Mouse (Mus musculus): ENCODE measurements around the gene Gm20388. TPM values are rescaled to one million over a fixed set of nuclear protein-coding genes. Genes with fewer than 3 reads are reported as not detected.

Gene Gm20388
- total RNA-seq, 2 experiments from 2014 or later: 2.2 to 7.6 TPM

DNA sequence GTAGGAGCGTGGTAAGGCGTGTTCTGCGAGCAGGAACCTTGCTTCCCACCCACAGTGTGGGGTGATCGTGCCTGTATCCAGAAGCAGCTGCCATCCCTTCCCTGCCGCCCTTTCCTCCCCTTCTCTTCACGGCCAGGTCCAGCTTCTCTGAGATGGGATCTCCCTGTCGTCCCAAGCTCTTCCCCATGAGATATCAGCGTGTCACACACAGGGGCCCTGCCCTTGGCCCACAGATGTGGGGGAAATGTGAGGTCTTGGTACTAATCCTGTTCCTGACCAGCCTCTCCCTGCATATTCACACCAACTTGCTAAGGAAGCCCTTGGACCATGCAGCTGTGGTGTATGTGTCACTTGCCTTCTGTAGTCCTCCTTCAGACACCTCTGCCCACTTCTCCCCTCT lies 2377.1 kb downstream of the Gm20388 start:
- DNase-seq (ENCODE audit: low spot score in 2 of 2): no peak
- Histone ChIP-seq H3K4me3 (no peak overlapping the region), H3K27ac (no peak overlapping the region)
- no peak for TF ChIP-seq CTCF (conservative IDR thresholded peaks at IDR 0.05)

DNA sequence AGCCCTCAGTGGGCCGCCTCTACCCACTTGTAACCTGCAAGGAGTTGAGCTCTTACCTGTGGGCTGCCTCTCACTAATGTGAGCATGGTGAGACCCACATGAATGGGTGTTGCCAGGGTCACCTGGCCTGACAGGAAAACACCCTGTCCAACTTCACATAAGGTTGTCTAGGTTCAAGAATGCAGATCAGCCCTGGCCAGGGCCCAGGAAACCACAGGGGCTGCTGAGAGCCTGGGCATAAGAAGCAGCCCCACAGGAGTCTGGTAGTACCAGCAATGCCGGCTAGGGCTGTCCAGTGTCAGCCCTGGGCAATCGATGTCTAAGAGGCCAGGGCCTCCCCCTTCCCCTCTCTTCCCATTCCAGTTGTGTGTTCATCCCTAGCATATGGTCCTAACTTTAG lies 2377.7 kb downstream of the Gm20388 start:
- Histone ChIP-seq H3K27ac (no peak overlapping the region), H3K4me3 (no peak overlapping the region)
- no peak for TF ChIP-seq CTCF (conservative IDR thresholded peaks at IDR 0.05)
- DNase-seq (ENCODE audit: low spot score in 2 of 2): no peak

DNA sequence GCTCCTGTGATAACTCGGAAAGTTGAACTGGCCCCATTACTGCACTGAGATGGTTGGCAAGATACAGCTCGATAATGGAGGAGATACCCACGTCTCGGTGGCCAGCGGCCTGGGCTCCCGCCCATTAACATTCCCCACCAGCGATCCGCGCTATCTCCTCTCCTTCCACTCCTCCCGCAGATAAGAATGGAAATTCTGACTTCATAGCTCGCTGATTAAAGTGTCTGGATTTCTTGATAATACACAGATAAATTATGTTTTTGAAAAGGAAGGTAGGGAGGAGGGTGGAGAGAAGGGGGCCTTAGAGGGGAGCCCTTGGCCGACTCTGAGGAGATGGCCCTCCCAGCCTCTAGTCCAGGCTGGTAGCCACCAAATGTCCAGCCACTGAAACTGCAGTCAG lies 2380.4 kb downstream of the Gm20388 start:
- Histone ChIP-seq H3K27ac (no peak overlapping the region), H3K4me3 (no peak overlapping the region)
- TF ChIP-seq CTCF (conservative IDR thresholded peaks at IDR 0.05): no peak
- DNase-seq (ENCODE audit: low spot score in 2 of 2): no peak

DNA sequence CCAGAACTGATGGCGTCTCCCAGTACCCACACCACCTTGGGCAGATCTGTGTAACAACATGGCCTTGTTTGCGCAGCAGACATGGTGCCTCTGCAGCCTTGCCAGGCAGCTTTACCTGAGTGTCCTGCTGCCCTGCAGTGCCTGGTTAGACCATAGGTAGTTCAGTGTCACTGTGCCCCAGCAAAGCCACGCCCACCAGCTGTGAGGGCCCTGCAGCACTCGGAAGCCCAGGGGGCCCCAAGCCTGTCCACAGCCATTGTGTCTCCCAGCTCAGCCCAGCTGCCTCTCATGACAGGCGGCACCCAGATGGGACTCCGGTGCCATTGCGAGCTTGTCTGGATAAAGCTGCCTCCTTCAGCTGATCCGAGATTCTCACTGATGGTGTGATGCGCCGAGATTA lies 2380.9 kb downstream of the Gm20388 start:
- DNase-seq (ENCODE audit: low spot score in 2 of 2): no peak
- no peak overlapping the region for H3K4me3 ChIP-seq
- H3K27ac ChIP-seq: peak overlapping the region; percentile 59; the same call in 1 of the 2 replicates
- TF ChIP-seq CTCF (conservative IDR thresholded peaks at IDR 0.05): no peak

DNA sequence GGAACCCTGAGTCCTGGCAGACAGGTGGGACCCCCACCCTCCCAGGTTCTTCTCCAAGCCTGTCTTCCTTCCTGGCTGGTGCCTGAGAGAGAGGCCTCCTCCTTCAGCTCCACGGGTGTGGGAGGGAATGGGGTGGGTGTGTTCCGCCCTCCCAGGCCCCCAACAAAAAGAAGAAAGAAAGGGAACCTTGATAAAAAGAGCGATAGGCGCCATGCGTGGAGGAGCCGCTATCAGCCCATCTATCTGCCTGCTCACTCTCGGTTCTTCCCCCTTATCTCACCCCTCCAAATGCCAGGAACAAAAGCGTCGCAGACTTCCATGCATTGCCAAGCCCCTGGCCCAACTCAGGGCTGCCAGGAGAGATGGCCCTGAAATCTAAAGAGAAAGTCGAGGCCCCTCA lies 2382.8 kb downstream of the Gm20388 start:
- 0 out of 2 replicates have a peak overlapping the region, but pooled peaks have one; percentile 28 for H3K27ac ChIP-seq
- TF ChIP-seq CTCF (conservative IDR thresholded peaks at IDR 0.05): no peak
- no peak overlapping the region for H3K4me3 ChIP-seq
- no peak for DNase-seq (ENCODE audit: low spot score in 2 of 2)

DNA sequence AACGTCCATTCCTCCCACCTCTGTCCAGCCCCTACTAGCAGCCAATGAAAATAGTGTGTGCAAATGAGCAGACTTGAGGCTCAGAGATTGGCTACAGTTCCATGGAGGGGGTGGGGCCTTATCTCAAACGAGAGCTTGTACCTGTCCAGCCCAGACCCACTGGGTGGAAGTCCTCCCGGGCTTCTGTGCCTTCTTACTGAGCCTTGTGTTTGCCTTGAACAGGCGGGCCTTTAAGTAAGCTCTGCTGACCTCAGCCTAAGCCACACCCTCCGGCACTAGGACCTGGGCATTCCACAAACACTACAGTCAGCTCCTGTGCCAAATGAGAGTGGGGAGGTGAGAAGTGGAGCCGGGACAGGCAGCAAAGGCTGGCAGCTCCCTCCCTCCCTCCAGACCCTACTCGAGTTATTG lies 2383.6 kb downstream of the Gm20388 start:
- no peak for DNase-seq (ENCODE audit: low spot score in 2 of 2)
- TF ChIP-seq CTCF (conservative IDR thresholded peaks at IDR 0.05): no peak
- no peak overlapping the region for H3K4me3 ChIP-seq
- H3K27ac ChIP-seq: peak overlapping the region; percentile 53; the same call in 1 of the 2 replicates

DNA sequence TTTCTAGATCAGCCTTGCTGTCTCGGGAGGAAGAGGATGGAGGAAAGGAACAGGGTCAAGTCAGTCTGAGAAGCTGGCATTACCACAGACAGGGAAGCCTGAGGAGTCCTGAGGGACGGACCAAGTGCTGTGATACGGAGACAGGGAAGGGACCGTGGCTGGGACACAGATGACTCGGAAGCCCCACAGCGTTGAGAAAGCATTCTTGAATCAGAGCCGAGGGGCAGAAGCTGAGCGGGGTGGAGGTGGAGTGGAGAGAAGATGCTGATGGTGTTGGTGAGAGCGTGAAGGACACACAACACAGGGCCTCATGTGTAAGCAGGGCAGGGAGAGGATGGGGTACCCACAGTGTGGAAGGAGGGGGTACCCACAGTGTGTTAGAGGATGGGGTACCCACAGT lies 2384.7 kb downstream of the Gm20388 start:
- peak overlapping the region; percentile 53; the same call in 1 of the 2 replicates for H3K27ac ChIP-seq
- TF ChIP-seq CTCF (conservative IDR thresholded peaks at IDR 0.05): no peak

DNA sequence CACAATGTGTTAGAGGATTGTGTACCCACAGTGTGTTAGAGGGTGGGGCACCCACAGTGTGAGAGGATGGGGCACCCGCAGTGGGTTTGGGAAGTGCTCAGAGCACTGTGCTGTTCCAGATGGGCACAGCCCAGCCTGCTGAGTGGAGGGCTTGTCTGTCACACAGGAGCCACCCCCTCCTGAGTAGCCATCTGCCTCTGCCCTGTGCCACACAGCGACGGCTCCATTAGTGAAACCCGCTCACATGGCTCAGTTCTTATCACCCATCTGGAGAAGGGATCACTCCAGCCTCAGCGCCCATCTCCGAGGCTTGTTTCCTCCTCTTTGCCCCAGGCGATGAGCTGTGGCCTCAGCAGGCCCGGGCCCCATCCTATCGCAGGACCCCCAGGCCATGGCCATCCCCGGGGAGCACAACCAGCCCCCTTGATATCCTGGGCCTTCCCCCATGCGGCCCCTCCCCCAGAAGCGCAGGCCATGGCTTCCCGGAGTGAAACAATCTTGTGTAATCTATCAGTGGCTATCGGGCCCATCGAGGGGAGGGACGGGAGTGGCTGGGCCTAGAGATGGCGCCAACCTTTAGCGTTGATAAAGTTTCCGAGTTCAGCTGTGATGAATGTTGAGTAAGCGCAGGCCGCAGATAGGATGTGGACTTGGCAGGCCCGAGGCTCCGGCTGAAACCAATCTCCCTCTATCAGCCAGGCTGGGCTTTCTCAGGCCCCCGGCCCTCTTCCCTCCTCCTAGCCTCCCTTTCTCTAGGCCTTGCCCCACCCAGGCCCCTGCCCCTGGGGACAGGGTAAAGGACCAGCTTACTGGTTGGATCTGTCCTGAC lies 2385.7 kb downstream of the Gm20388 start:
- DNase-seq (ENCODE audit: low spot score in 2 of 2): peak; percentile 63 to 69

More for the DNA sequence above, 2384.7 kb downstream of the Gm20388 start:
- no peak overlapping the region for H3K4me3 ChIP-seq
- DNase-seq (ENCODE audit: low spot score in 2 of 2): no peak

DNA sequence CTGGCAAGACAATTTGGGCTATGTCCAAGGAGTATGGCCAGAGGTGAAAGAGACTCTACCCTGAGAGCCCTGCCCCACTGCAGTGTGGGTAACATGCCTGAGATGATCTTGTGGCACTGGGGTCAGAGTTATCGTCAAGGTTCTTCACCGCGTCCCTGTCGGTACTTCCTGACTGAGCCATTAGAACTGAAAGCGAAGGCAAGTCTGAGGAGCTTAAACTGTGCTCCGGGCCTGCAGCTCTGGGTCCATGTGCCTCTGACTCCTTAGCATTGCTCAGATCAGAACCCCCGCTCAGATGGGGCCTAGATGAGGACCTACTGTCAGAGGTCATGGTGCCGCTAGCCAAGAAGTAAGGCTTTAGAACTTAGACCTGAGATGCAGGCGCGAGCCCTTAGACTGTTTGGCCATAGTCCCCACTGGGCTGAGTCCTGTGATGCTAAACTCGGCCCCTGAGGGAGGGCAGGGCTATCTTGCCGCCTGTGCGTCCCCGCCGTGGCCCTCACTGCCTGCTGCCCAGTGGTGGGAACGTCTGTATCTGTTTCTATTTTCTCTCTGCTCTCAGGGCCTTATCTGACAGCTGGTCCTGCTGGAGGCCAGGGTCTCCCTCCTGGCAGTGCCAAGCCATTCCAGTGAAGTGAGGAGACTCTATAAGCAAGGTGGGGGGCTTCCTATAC lies 2389.1 kb downstream of the Gm20388 start:
- no peak overlapping the region for H3K4me3 ChIP-seq
- TF ChIP-seq CTCF (conservative IDR thresholded peaks at IDR 0.05): no peak
- DNase-seq (ENCODE audit: low spot score in 2 of 2): no peak
- H3K27ac ChIP-seq: no peak overlapping the region

More for the DNA sequence above, 2385.7 kb downstream of the Gm20388 start:
- H3K4me3 ChIP-seq: no peak overlapping the region
- TF ChIP-seq CTCF (conservative IDR thresholded peaks at IDR 0.05): no peak
- H3K27ac ChIP-seq: peak overlapping the region; percentile 87

DNA sequence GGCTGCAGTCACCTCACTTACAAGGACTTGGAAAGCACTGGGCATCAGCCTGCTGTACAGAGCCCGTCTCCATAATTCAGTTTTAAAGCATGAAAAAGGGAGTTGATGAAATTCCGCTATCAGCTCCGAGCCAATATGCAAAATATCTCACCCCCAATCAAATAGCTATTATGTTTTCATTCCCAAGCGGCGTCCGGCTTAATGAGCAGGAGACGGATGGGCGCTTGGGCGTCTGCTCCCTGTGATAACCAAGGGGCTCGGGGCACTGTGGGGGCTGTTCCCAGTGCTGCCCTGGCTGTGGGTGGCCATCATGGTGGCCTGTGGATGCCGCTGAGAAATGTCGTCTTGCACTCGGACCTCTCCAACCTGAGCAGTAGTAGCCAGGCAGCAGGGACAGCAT lies 2390.4 kb downstream of the Gm20388 start:
- DNase-seq (ENCODE audit: low spot score in 2 of 2): no peak
- TF ChIP-seq CTCF (conservative IDR thresholded peaks at IDR 0.05): no peak
- no peak overlapping the region for H3K27ac ChIP-seq
- no peak overlapping the region for H3K4me3 ChIP-seq

DNA sequence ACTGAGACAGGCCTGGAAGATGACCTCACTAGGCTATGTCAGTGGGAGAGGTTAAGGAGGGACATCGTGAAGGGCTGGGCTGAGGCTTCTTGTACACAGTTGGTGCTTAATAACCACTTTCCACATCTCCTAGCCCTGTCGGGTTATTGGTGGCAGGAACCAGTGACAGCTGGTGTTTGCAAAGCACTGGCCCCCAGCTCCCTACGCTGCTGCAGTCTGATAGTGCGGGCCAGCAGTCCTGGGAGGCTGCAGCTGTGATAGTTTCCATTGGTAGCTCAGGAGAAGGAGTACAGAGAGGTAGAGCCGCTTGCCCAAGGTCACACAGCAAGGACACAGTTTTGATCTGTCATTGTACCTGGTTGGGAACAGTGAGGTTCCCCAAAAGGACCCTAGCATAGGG lies 2391.2 kb downstream of the Gm20388 start:
- Histone ChIP-seq H3K4me3 (no peak overlapping the region), H3K27ac (no peak overlapping the region)
- DNase-seq (ENCODE audit: low spot score in 2 of 2): no peak
- no peak for TF ChIP-seq CTCF (conservative IDR thresholded peaks at IDR 0.05)

DNA sequence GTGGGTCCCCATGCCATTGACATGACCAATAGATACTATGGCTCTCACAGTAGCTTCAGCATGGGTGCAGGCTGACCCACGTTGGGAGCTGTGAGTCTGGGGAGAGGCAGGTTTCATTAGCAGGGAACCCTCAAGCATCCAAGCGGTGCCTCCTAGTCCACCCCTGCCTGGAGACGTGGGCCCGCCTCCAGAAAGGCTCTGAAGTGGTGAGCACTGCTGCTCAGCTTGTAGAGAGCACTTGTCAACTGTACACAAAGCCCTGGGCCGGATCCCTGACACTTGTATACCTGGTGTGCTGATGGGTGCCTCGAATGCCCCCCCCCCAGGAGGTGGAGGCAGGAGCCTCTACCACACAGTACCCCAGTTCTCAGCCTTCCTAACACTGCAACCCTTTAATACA lies 2392.8 kb downstream of the Gm20388 start:
- no peak for DNase-seq (ENCODE audit: low spot score in 2 of 2)
- no peak overlapping the region for H3K27ac ChIP-seq
- no peak overlapping the region for H3K4me3 ChIP-seq
- TF ChIP-seq CTCF (conservative IDR thresholded peaks at IDR 0.05): no peak

DNA sequence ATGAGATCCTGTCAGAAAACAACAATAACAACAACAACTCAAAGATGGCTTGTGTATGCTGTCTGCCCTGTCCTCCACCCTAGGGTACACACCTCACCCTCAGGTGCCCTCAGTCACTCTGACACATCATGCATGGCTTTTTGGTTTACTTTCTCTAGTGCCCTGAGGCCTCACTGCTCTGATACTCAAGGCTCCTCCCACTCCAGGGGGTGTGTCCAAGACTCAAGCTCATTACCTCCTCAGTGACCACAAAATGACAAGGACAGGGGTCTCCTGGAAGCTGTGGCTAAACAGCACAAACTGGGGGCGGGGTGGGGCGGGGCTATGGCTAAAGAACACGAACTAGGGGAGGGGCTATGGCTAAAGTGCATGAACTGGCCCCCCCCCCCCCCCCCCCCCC lies 2393.4 kb downstream of the Gm20388 start:
- Histone ChIP-seq H3K27ac (no peak overlapping the region), H3K4me3 (no peak overlapping the region)
- no peak for TF ChIP-seq CTCF (conservative IDR thresholded peaks at IDR 0.05)
- DNase-seq (ENCODE audit: low spot score in 2 of 2): no peak
